Mouse (Mus musculus) stomach, postnatal 0 days (tissue): Measurements from ENCODE around the gene Tex44.

Experiments used
- CTCF ChIP-seq: IDR thresholded peaks from 2 replicates; pipeline ENCODE4 v1.5.1; 2016; ENCODE audit warnings: antibody characterized with exemption, low read depth, mild to moderate bottlenecking, moderate library complexity
- EP300 ChIP-seq: optimal IDR thresholded peaks from 2 replicates; pipeline ENCODE3; 2016; ENCODE audit warnings: antibody characterized with exemption

DNA sequence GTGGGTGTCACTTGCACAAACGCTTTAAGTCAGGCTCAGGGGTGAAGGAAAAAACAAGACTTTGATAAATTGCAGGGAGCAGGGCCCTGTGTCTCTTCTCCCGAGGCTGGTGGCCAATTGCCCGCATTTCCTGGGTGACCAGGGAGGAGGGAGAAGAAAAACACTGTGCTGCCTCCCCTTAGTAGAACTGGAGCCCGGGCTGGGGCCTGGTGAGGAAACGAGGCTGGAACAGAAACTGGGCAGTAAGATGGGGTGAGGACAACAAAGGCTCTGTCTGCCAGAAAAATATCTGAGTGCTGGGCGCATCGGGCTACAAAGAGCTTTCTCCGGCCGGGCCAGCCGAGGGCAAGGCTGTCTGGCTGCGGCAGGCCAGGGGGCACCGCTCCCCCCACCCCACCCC is 7.9 kb downstream of the Tex44 start:
- no peak for TF ChIP-seq CTCF
- no peak for TF ChIP-seq EP300
